Mouse (Mus musculus) ZHBTc4 (cell line): ENCODE data around the gene Noto.
A peak's percentile ranks its signal among the peaks of the same experiment; 100 is the strongest.

Experiments
- DNase-seq: peaks from one replicate; pipeline ENCODE4 v3.0.0-alpha.2; 2011; ENCODE audit warnings: low read depth, low spot score

Noto gene

DNA sequence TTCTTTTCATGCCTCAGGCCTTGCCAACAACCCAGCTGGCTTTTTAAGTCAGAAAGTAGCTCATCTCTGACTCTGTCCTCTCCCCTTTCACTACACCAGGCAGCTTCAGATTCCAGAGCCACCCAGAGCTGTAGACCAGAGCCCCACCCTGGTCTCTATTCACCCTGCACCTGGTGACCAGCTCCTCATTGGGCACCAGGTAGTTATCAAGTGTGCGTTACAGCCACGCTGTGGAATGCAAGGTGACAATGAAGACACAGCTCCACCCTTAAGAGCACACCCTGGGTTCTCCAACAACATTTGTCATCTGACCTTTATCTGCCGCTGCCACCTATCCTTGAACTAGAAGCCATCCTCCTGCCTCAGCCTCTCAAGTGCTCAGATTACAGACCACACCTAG lies 51.9 kb downstream of the Noto start:
- DNase-seq, result peak; percentile 65

DNA sequence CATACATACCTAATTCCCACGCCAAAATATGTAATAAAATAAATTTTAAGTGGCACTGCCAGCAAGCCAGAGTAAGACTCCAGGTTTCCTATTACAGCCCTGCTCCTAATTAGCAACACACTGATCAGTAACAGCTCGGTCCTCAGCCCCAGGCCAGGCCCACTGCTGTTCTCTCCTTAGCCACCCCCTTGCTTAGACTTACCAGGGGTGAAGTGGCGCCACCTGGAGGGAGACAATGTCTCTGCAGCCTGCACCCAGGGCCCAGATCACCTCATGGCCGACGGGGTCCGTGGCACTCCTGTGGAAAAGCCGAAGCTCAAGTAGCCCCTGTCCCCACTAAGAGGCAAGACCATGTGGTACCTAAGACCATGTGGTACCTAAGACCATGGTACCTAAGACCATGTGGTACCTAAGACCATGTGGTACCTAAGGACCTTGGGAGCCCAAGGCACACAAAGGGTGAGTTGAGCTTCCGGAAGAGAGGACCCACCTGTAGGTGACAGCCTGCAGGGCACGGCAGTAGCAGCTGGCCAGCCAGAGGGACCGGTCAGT lies 53.8 kb downstream of the Noto start:
- peak; percentile 87 for DNase-seq

DNA sequence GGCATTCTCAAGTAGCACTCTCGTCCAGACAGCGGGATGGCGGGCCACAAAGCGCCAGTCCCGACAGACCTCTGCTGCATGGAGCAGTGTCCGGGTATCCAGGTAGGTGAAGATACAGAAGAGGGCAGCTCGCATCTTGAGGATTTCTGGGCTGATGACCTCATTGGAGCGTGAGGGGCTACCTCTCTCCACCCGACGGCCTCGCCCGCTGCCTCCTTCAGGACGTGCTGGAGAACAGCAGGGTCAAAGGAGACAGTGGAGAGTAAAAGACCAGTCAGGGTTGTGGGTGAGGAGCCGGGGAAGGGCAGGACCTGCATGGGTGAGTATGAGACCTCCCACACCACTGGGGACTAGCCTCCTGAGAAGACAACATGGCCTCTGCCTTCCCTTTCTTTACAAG lies 54.7 kb downstream of the Noto start:
- DNase-seq, result peak; percentile 55
